ENCODE assay signal across 15 mouse cellular contexts in genomic region chr7:58752041-58752440, GRCm38 (mm10).
DNase-seq lines count a peak whose midpoint lies in the region; ATAC-seq and TF ChIP-seq lines count a peak whose summit lies in the region.
"Had no signal": no experiment of that assay in that cellular context is flagged by ENCODE, and none has a peak within 500 bp of the region (broad histone marks: within the 10 kb centered on the region; RNA-seq: fewer than 3 reads in every experiment).

No protein-coding gene starts in this region.

- TF ChIP-seq CTCF in intestine, postnatal 0 days (IDR thresholded peaks at IDR 0.05; ENCODE audit: low read depth) = no peak

- H3K36me3 ChIP-seq in intestine, embryonic 14.5 days (ENCODE audit: control insufficient read depth, insufficient read depth, low read length) = no peaks in the 10 kb centered on the region
- no peaks in the 10 kb centered on the region for H3K36me3 ChIP-seq in intestine, postnatal 0 days (ENCODE audit: control insufficient read depth, insufficient read depth)
- no peaks in the 10 kb centered on the region for H3K36me3 ChIP-seq in liver, embryonic 11.5 days (ENCODE audit: control insufficient read depth, insufficient read depth, low read length)
- H3K36me3 ChIP-seq: heart, embryonic 13.5 days had no signal

- no peaks in the 10 kb centered on the region for H3K27me3 ChIP-seq in intestine, embryonic 14.5 days (replicated peaks; ENCODE audit: control insufficient read depth, insufficient read depth, low read length)
- H3K27me3 ChIP-seq in intestine, postnatal 0 days (replicated peaks; ENCODE audit: control insufficient read depth, insufficient read depth, low read length) = no peaks in the 10 kb centered on the region
- no peaks in the 10 kb centered on the region for H3K27me3 ChIP-seq in liver, embryonic 11.5 days (replicated peaks; ENCODE audit: control insufficient read depth, insufficient read depth, low read length)
- H3K27me3 ChIP-seq: heart, embryonic 13.5 days had no signal

- peak; percentile 59 for DNase-seq in adrenal gland, adult 2 months
- no peak for DNase-seq in adrenal gland, postnatal 25 days
- DNase-seq in intestine, embryonic 14.5 days (ENCODE audit: low spot score) = no peak
- DNase-seq in liver, embryonic 11.5 days (ENCODE audit: low spot score) = no peak
- no peak for DNase-seq in liver
- DNase-seq in neural tube, embryonic 10.5 days (ENCODE audit: extremely low spot score, low spot score) = peak; percentile 37
- DNase-seq in spleen, adult 12 weeks (ENCODE audit: low spot score) = no peak
- DNase-seq: cerebellum, postnatal 25 days; gastrocnemius, postnatal 25 days; left cerebral cortex, postnatal 4 days; lung, postnatal 4 days; midbrain, embryonic 14.5 days had no signal

- no peak overlapping the region for H3K9ac ChIP-seq in intestine, embryonic 14.5 days (ENCODE audit: low read length)
- no peak overlapping the region for H3K9ac ChIP-seq in intestine, postnatal 0 days (ENCODE audit: low read depth, low read length)
- H3K9ac ChIP-seq in liver, embryonic 11.5 days (ENCODE audit: low read depth, low read length) = no peak overlapping the region
- H3K9ac ChIP-seq: heart, embryonic 13.5 days had no signal

- WGBS in intestine, embryonic 14.5 days = 30% methylated on average over 5 of the region's 5 CpGs
- WGBS in intestine, postnatal 0 days = 63% methylated on average over 5 of the region's 5 CpGs
- 77% methylated on average over 5 of the region's 5 CpGs for WGBS in liver, embryonic 11.5 days

- no peak overlapping the region for H3K27ac ChIP-seq in intestine, embryonic 14.5 days (ENCODE audit: low read depth)
- no peak overlapping the region for H3K27ac ChIP-seq in intestine, postnatal 0 days (ENCODE audit: low read depth, low read length)
- no peak overlapping the region for H3K27ac ChIP-seq in liver, embryonic 11.5 days (ENCODE audit: low read depth, low read length)
- H3K27ac ChIP-seq: heart, embryonic 13.5 days had no signal

- H3K9me3 ChIP-seq in intestine, embryonic 14.5 days (ENCODE audit: control insufficient read depth, low read length) = no peaks in the 10 kb centered on the region
- H3K9me3 ChIP-seq in intestine, postnatal 0 days (ENCODE audit: control insufficient read depth) = no peaks in the 10 kb centered on the region
- no peaks in the 10 kb centered on the region for H3K9me3 ChIP-seq in liver, embryonic 11.5 days (ENCODE audit: control insufficient read depth, low read length)
- H3K9me3 ChIP-seq: heart, embryonic 13.5 days had no signal

- 0 out of 2 replicates have a peak, but pooled peaks have one; percentile 19 for ATAC-seq in intestine, embryonic 14.5 days (replicated peaks; ENCODE audit: low FRiP score, low TSS enrichment, low read depth)
- no peak for ATAC-seq in intestine, postnatal 0 days
- peak; percentile 23; the same call in 1 of the 2 replicates for ATAC-seq in liver, embryonic 11.5 days (replicated peaks; ENCODE audit: low FRiP score)

- no peak overlapping the region for H3K4me3 ChIP-seq in intestine, embryonic 14.5 days (ENCODE audit: low read depth, low read length)
- H3K4me3 ChIP-seq in intestine, postnatal 0 days (ENCODE audit: low read depth, low read length) = no peak overlapping the region
- no peak overlapping the region for H3K4me3 ChIP-seq in liver, embryonic 11.5 days (ENCODE audit: low read depth, low read length)
- H3K4me3 ChIP-seq: erythroblast, embryonic 14.5 days; heart, embryonic 13.5 days had no signal

- no peak overlapping the region for H3K4me2 ChIP-seq in intestine, embryonic 14.5 days (ENCODE audit: low read length)
- H3K4me2 ChIP-seq in intestine, postnatal 0 days (replicated peaks; ENCODE audit: low read depth) = no peak overlapping the region
- no peak overlapping the region for H3K4me2 ChIP-seq in liver, embryonic 11.5 days
- H3K4me2 ChIP-seq: heart, embryonic 13.5 days had no signal

- peaks cover 11% of the 10 kb centered on the region for H3K4me1 ChIP-seq in intestine, embryonic 14.5 days (replicated peaks; ENCODE audit: control insufficient read depth, insufficient read depth, low read length)
- H3K4me1 ChIP-seq in intestine, postnatal 0 days (replicated peaks; ENCODE audit: control insufficient read depth, insufficient read depth, low read length) = no peaks in the 10 kb centered on the region
- peaks cover 3% of the 10 kb centered on the region for H3K4me1 ChIP-seq in liver, embryonic 11.5 days (replicated peaks; ENCODE audit: control insufficient read depth, insufficient read depth, low read length)

Comparison
In these comparisons a context has a peak if more than half of its experiments do, and no peak if none do; other contexts are left out.
1. DNase-seq: peak in adrenal gland, adult 2 months (single experiment) and neural tube, embryonic 10.5 days (single experiment); none in adrenal gland, postnatal 25 days (single experiment), intestine, embryonic 14.5 days (single experiment), liver, embryonic 11.5 days (single experiment), liver (single experiment) and spleen, adult 12 weeks (single experiment).